Mouse (Mus musculus) liver, embryonic 14.5 days (tissue): Measurements from ENCODE around the gene Hgd.

Experiments
- CTCF ChIP-seq: IDR thresholded peaks from 2 replicates; pipeline ENCODE4 v1.5.1; 2016; ENCODE audit warnings: antibody characterized with exemption, low read depth, control low read depth
- EP300 ChIP-seq: IDR thresholded peaks from 2 replicates; pipeline ENCODE4 v1.6.1; 2016; ENCODE audit warnings: antibody characterized with exemption, low read depth

DNA sequence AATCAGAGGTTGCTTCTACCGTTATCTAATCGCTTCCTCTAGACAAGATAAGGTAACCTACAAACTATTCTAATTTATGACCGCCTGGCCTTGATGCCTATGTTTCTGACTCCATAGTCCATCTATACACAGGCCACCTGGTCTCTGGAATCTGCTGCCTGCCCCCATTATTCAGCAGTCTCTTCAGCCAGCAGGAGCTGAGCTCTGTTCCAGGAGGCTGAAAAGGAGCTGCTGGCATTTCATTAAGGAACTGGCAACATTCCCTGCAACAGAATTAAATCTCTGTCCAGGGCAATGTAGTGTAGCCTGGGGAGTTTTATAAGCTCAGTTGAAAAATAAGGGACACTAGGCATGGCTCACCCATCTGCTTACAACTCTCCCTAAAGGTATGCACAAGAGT, 11.0 kb downstream of the Hgd start:
- no peak for TF ChIP-seq CTCF
- TF ChIP-seq EP300, result no peak
